Mouse (Mus musculus) heart, embryonic 12.5 days (tissue): ENCODE results near the gene Aftph. TPM values are rescaled to one million over a fixed set of nuclear protein-coding genes. Genes with fewer than 3 reads are reported as not detected.

Experiments
- ATAC-seq: fragments of 200-750 bp; cut with Nextera tagmentation; 2 replicates; pipeline ENCODE4 v1.8.0; 2017; ENCODE audit warnings: moderate TSS enrichment, moderate library complexity; ENCODE audit not compliant: insufficient number of reproducible peaks, low FRiP score
- H3K27ac ChIP-seq: fragments of 300-500 bp; sonication (generic); 2 replicates; pipeline ENCODE4 v1.5.1; 2016; ENCODE audit warnings: mild to moderate bottlenecking, moderate library complexity; ENCODE audit not compliant: poor library complexity, severe bottlenecking
- H3K27me3 ChIP-seq: fragments of 300-500 bp; sonication (generic); replicated peaks from 2 replicates; pipeline ENCODE4 v1.6.1; 2016; ENCODE audit warnings: mild to moderate bottlenecking, moderate library complexity
- H3K36me3 ChIP-seq: fragments of 300-500 bp; sonication (generic); 2 replicates; pipeline ENCODE4 v1.6.1; 2016; ENCODE audit warnings: mild to moderate bottlenecking, moderate library complexity
- H3K4me1 ChIP-seq: fragments of 300-500 bp; sonication (generic); replicated peaks from 2 replicates; pipeline ENCODE4 v1.6.1; 2016; ENCODE audit warnings: mild to moderate bottlenecking
- H3K4me2 ChIP-seq: fragments of 300-500 bp; sonication (generic); 2 replicates; pipeline ENCODE4 v1.6.1; 2016; ENCODE audit warnings: mild to moderate bottlenecking, moderate library complexity
- H3K4me3 ChIP-seq: fragments of 300-500 bp; sonication (generic); 2 replicates; pipeline ENCODE4 v1.5.1; 2016; ENCODE audit warnings: mild to moderate bottlenecking
- H3K9ac ChIP-seq: fragments of 300-500 bp; sonication (generic); 2 replicates; pipeline ENCODE4 v1.6.1; 2016; ENCODE audit warnings: mild to moderate bottlenecking, moderate library complexity
- H3K9me3 ChIP-seq: fragments of 300-500 bp; sonication (generic); replicated peaks from 2 replicates; pipeline ENCODE4 v1.6.1; 2016; ENCODE audit warnings: mild to moderate bottlenecking, moderate library complexity
- WGBS: fragments of 180-500 bp; shearing (Covaris S2); methylation state at CpG from one replicate; pipeline ENCODE4 v1.1.7; 2016; 5-methylcytosine and 5-hydroxymethylcytosine counted together
- polyA plus RNA-seq: library from polyadenylated mRNA; unstranded; fragments of >200 nt; fragmentation: Nextera tagmentation; extraction: Ambion mirVana; gene quantifications from 2 replicates; pipeline ENCODE4 v1.2.1, GENCODE M21; 2016

The Aftph gene
- polyA plus RNA-seq, 1 experiment from 2014 or later: 12.4 TPM

DNA sequence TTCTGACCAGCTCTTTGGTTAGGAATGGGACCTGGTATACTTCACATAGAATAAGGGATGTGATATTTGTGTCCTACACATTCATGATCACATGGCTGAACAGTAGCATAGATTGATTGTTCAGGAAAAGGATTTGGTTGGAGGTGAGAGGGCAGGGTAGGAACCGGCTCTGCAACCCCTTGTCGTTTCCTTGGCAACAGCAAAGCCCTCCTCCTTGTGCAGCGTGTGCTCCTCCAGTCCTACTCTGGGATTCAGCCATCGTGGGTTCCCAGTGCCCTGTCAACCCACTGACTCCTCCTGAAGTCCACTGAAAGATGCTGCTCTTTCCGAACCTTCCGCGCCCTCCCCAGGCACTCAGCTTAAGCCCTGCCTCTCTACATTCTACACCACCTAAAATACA, 78.6 kb downstream of the Aftph start:
- no peaks in the 10 kb centered on the region for H3K9me3 ChIP-seq
- H3K4me3 ChIP-seq: no peak overlapping the region
- H3K36me3 ChIP-seq: no peaks in the 10 kb centered on the region
- no peak overlapping the region for H3K27ac ChIP-seq
- H3K4me2 ChIP-seq: no peak overlapping the region
- no peak overlapping the region for H3K9ac ChIP-seq
- H3K4me1 ChIP-seq: peaks cover 9% of the 10 kb centered on the region
- no peak for ATAC-seq
- H3K27me3 ChIP-seq: no peaks in the 10 kb centered on the region
- 69% methylated on average over 7 of the region's 7 CpGs for WGBS

DNA sequence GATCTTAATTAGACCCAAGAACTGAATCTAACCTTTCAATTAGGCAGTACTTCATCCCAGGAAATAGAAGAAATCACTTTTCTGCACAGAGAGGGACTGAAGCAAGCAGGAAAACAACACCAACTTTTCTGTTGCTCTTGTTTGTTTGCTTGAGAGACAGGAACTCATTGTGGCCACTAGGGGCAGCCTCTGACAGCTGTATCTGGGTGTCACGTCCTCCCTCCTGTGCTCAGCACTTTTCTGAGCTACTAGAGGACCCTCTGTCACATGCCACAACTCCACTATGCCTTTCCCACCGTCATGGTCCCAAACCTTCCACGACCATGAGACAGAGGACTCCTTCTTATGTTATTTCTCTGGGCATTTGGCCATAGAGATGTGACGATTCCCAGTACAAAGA, 79.7 kb downstream of the Aftph start:
- H3K4me2 ChIP-seq: no peak overlapping the region
- ATAC-seq: no peak
- H3K27me3 ChIP-seq: no peaks in the 10 kb centered on the region
- no peak overlapping the region for H3K9ac ChIP-seq
- no peaks in the 10 kb centered on the region for H3K36me3 ChIP-seq
- WGBS: 36% methylated on average over 4 of the region's 4 CpGs
- no peak overlapping the region for H3K4me3 ChIP-seq
- H3K4me1 ChIP-seq: peaks cover 16% of the 10 kb centered on the region
- H3K9me3 ChIP-seq: no peaks in the 10 kb centered on the region
- no peak overlapping the region for H3K27ac ChIP-seq

DNA sequence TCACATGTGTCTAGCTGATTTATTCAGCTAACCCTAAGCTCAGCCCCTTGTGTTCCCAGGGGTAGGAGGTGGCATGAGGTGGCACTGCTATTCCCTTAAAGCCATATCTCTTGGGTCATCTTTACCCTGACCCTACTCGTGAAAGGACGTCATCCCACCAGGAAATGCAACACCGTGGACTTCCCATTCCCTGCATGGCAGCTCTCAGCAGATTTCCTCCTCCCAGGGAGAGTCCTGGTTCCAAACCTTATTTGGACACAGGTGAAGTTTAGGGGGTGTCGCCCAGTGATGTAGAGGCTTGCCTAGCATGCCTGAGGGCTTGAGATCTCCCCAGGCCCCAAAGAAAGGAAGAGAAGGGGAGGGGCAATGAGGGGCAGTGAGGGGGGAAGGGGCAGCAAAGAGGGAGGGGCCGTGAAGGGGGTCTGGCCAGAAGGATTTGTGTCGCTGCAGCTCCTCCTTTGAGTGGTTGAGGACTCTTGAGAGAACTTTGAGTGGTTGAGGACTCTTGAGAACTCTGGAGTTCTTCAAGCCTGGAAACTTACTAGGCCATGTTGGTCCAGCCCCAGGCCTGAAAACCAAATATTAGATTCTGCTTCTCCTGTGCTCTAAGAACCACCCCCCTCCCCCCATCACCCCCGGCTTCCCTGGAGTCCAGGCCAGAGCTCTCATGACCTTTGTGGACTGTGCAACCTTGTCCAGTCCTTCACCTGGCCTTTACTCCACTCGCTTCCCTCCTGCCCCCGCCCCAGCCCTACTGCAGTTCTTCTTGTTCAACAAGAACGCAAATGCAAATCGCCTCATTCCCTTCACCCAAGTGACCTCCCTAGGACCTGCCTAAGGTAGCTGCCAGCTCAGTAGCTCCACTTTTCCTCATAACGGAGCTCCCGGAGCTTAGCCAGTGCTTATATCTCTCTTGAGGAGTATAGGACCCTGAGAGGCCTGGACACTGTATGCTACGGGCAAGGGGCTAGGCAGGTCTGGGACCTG, 81.0 kb downstream of the Aftph start:
- H3K4me1 ChIP-seq: peaks cover 29% of the 10 kb centered on the region
- no peaks in the 10 kb centered on the region for H3K36me3 ChIP-seq
- H3K9me3 ChIP-seq: no peaks in the 10 kb centered on the region
- no peak overlapping the region for H3K4me3 ChIP-seq
- 59% methylated on average over 14 of the region's 14 CpGs for WGBS
- H3K27ac ChIP-seq: no peak overlapping the region
- no peaks in the 10 kb centered on the region for H3K27me3 ChIP-seq
- no peak overlapping the region for H3K9ac ChIP-seq
- no peak overlapping the region for H3K4me2 ChIP-seq
- no peak for ATAC-seq

DNA sequence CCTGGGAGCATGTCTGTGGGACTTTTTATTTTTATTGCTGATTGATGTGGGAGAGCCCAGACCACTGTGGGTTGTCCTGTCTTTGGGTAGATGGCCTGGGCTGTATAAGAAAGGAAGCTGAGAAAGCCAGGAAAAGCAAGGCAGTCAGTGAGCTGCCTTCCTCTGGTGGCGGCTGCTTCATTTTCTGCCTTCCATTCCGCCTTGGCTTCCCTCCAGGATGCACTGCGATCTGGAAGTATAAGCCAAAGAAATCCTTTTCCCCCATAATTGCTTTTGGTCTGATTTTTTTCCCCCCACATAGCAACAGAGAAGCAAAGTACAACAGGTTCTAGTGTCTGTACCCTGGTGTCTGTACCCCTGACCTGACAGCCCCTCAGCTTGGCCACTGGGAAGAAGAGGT, 82.3 kb downstream of the Aftph start:
- no peak for ATAC-seq
- peaks cover 40% of the 10 kb centered on the region for H3K4me1 ChIP-seq

DNA sequence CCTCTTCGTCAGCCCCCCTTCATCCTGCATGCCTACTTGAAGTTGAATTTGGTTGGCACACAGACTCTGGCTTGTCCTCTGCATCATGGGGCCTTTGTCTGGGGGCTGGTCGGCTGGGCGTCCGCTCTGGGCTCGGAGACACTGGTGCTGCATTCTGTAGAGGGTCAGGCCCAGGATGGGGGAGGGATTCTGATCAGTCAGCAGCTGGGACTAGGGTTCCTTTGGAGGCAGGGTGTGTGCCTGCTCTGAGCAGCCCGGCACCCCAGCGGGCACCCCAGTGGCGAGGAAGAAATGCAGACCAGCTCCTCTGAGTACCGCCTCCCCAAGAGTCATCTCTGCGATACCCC, 84.7 kb downstream of the Aftph start:
- 13% methylated on average over 10 of the region's 10 CpGs for WGBS
- no peak overlapping the region for H3K27ac ChIP-seq
- no peaks in the 10 kb centered on the region for H3K27me3 ChIP-seq
- peak overlapping the region; percentile 32 for H3K4me3 ChIP-seq
- ATAC-seq: no peak
- peak overlapping the region; percentile 62 for H3K4me2 ChIP-seq
- no peaks in the 10 kb centered on the region for H3K9me3 ChIP-seq
- peaks cover 40% of the 10 kb centered on the region for H3K4me1 ChIP-seq
- 0 out of 2 replicates have a peak, but pooled peaks cover 4% of the 10 kb centered on the region for H3K36me3 ChIP-seq
- peak overlapping the region; percentile 63 for H3K9ac ChIP-seq

More for the DNA sequence above, 82.3 kb downstream of the Aftph start:
- Histone ChIP-seq H3K9me3 (no peaks in the 10 kb centered on the region), H3K36me3 (no peaks in the 10 kb centered on the region), H3K27ac (no peak overlapping the region), H3K4me2 (no peak overlapping the region), H3K4me3 (no peak overlapping the region), H3K9ac (no peak overlapping the region), H3K27me3 (no peaks in the 10 kb centered on the region)
- WGBS: 75% methylated on average over 3 of the region's 3 CpGs

DNA sequence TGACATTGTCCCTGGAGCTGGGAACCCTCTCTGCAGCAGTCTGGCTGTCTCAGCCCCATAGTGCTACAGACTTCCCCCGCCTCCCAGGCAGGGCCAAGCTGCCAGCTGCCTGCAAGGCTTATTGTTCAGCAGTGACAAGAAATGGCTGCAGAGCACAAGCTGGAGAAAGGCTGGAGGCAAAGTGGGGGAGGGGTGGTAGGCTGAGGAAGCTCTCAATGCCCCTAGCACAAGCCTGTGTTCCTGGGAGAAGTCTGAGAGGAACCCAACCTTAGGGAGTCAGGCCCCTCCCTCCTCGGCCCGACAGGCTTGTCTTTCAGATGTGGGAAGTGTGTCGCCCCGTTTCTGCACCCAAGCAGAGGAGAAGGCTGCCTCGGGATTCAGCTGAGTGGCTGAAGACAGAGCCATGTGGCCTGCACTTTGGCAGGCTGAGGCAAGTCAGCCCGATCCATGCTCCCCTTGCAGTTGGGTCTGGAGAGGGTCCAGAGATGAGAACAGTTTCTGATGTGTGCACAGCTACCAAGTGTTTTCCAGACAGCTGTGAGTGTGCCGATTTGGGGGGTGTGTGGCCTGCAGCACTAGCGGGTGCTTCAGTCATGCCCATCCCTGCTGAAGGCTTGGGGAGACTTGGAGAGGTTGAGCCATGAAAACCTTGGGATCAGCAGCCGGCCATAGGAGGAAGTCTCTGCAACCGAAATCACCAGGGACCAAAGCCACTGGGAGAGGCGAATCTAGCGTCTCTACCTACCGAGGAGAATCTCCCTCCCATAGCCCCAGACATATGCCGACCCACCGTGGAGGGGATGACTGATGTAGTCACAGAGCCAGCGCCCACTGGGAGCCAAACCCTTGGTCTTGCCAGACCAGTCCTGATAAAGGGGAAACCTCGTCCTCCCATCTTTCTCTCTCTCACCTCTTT, 85.3 kb downstream of the Aftph start:
- ATAC-seq: peak; percentile 56
- WGBS: 9% methylated on average over 18 of the region's 18 CpGs
- peak overlapping the region; percentile 32 for H3K4me3 ChIP-seq
- H3K27ac ChIP-seq: peak overlapping the region; percentile 71
- H3K9ac ChIP-seq: peak overlapping the region; percentile 63
- H3K27me3 ChIP-seq: no peaks in the 10 kb centered on the region
- H3K36me3 ChIP-seq: 0 out of 2 replicates have a peak, but pooled peaks cover 4% of the 10 kb centered on the region
- H3K4me2 ChIP-seq: peak overlapping the region; percentile 62
- no peaks in the 10 kb centered on the region for H3K9me3 ChIP-seq
- peaks cover 42% of the 10 kb centered on the region for H3K4me1 ChIP-seq

DNA sequence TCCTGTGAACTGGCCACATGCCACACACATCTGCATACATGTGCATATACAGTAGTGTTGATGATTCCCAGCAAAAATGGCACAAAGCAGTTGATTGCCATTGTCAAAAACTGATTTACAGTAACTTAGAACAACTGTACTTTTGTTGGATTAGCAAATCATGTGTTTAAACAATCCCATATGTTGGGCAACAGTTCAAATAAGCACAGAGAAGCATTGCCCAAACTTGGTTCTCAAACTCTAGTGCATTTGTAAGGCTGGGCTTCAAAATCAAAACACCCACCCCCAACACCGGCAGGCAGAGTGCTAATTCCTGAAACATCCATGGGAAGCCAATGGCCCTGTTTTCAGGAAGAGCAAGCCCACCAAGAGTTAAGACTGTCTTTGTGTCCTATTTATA, 90.2 kb downstream of the Aftph start:
- no peak for ATAC-seq
- no peak overlapping the region for H3K4me2 ChIP-seq
- H3K27ac ChIP-seq: no peak overlapping the region
- H3K4me3 ChIP-seq: no peak overlapping the region
- WGBS: 63% methylated on average over 1 of the region's 1 CpGs
- H3K27me3 ChIP-seq: no peaks in the 10 kb centered on the region
- no peak overlapping the region for H3K9ac ChIP-seq
- H3K4me1 ChIP-seq: peaks cover 48% of the 10 kb centered on the region
- no peaks in the 10 kb centered on the region for H3K9me3 ChIP-seq
- peaks cover 23% of the 10 kb centered on the region for H3K36me3 ChIP-seq

DNA sequence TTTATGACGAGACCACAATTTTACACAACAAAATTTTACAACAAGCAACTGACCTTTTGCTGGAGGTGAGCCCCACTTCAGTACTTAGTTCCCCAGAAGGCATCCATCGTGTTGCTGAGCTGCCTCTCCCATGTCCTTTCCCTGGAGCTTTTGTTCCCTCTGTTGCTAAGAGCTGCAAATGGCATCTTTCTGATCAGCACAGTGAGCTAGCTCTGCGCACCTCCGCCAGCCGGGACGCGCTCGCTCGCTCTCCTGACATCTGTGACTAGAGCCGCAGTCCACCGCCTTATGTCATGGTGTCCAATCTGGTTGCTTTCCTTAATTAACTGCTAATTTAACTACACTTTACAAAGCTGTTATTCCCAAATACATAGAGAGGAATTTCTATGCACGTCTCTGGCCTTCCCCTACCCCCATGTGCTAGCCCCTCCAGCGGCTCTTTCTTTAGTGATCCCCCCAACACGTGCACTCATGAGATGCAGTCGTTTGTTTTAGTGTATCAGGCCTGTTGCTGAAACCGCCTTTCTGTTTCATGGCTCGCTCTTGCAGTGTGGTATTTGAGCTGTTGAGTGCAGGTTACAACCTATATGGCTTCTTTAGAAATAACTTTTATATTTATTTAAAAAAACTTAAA, 91.3 kb downstream of the Aftph start:
- H3K9ac ChIP-seq: peak overlapping the region; percentile 23; the same call in 1 of the 2 replicates
- 89% methylated on average over 17 of the region's 17 CpGs for WGBS
- H3K4me3 ChIP-seq: no peak overlapping the region
- H3K27me3 ChIP-seq: no peaks in the 10 kb centered on the region
- H3K4me2 ChIP-seq: no peak overlapping the region
- H3K4me1 ChIP-seq: peaks cover 45% of the 10 kb centered on the region
- no peak for ATAC-seq
- no peak overlapping the region for H3K27ac ChIP-seq
- H3K36me3 ChIP-seq: peaks cover 23% of the 10 kb centered on the region
- H3K9me3 ChIP-seq: no peaks in the 10 kb centered on the region

DNA sequence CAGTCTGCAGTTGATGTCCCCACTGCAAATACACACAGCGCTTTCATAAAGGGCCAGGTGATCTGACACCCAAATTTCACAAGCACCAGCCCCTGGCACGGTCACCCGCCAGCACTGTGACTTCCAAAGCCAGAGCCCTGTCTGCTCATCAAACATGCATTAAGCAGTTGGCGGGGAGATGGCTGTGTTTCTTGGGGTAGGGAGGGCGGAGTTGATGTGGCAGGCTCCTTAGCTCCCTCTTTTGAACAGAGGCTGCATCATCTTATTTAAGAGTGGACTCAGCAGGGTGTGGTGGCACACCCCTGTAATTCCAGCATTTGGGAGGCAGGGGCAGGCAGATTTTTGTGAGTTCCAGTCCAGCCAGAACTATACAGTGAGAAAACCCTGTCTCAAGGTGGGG, 91.9 kb downstream of the Aftph start:
- ATAC-seq: no peak
- Histone ChIP-seq H3K27ac (no peak overlapping the region), H3K9ac (no peak overlapping the region), H3K9me3 (no peaks in the 10 kb centered on the region), H3K36me3 (peaks cover 23% of the 10 kb centered on the region), H3K4me3 (no peak overlapping the region), H3K4me1 (peaks cover 47% of the 10 kb centered on the region), H3K27me3 (no peaks in the 10 kb centered on the region), H3K4me2 (no peak overlapping the region)
- 81% methylated on average over 5 of the region's 5 CpGs for WGBS

DNA sequence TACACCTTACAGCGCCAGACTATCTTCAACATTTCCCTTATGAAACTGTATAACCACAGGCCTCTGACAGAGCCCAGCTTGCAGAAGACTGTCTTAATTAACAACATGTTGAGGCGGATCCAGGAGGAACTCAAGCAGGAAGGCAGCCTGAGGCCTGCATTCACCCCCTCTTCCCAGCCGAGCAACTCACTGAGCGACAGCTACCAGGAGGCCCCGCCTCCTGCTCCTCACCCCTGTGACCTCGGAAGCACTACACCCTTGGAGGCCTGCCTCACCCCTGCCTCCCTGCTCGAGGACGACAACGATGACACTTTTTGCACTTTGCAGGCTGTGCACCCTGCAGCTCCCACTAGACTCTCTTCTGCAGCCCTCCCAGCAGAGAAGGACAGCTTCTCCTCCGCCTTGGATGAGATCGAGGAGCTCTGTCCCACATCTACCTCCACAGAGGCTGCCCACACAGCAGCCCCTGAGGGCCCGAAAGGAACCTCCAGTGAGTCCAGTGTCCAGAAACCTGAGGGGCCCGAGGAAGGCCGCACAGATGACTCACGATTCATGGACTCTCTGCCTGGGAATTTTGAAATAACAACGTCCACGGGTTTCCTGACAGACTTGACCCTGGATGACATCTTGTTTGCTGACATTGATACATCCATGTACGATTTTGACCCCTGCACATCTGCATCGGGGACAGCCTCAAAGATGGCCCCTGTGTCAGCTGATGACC, 93.3 kb downstream of the Aftph start:
- Histone ChIP-seq H3K4me3 (no peak overlapping the region), H3K9me3 (no peaks in the 10 kb centered on the region), H3K9ac (no peak overlapping the region), H3K4me1 (peaks cover 56% of the 10 kb centered on the region), H3K36me3 (peaks cover 23% of the 10 kb centered on the region), H3K27ac (no peak overlapping the region), H3K4me2 (no peak overlapping the region), H3K27me3 (no peaks in the 10 kb centered on the region)
- ATAC-seq: no peak
- 63% methylated on average over 19 of the region's 19 CpGs for WGBS
